ENCODE assay signal across 5 mouse cellular contexts in the genomic region with DNA sequence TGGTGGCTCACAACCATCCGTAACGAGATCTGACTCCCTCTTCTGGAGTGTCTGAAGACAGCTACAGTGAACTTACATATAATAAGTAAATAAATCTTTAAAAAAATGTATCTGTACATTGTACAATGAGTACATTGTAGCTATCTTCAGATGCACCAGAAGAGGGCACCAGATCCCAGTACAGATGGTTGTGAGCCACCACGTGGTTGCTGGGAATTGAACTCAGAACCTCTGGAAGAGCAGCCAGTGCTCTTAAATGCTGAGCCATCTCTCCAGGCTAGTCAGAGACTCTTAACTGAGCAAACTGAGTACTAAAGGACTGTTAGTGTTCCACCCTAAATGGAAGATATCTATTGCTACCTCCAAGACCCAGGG.
DNase-seq lines count a peak whose midpoint lies in the region; ATAC-seq and TF ChIP-seq lines count a peak whose summit lies in the region.
"Not testable (repeated sequence)": the region's sequence is repeated elsewhere in the genome, so short reads cannot be mapped to it uniquely, and the experiment has no call there.

No protein-coding gene starts in this region.

- POLR2A ChIA-PET in Patski (lab: Charles Lee): not testable (repeated sequence)

- WGBS in liver, embryonic 11.5 days: 72% methylated on average over 3 of the region's 3 CpGs
- 58% methylated on average over 3 of the region's 3 CpGs for WGBS in liver, postnatal 0 days (ENCODE audit: insufficient replicate concordance)

- H3K4me1 ChIP-seq in ES-Bruce4 (ENCODE audit: control insufficient read depth, insufficient read depth, low read length); liver, embryonic 11.5 days (replicated peaks; ENCODE audit: control insufficient read depth, insufficient read depth, low read length); liver, postnatal 0 days (ENCODE audit: insufficient read depth): not testable (repeated sequence)

- not testable (repeated sequence) for H3K4me3 ChIP-seq in ES-Bruce4 (ENCODE audit: low read depth, low read length); layer of hippocampus, adult 2 months; liver, embryonic 11.5 days (ENCODE audit: low read depth, low read length); liver, postnatal 0 days (ENCODE audit: low read depth, low read length)

- in situ Hi-C loops in Patski (cut with MboI; ENCODE audit: low pct_unique_long_range_greater_than_20kb): loop anchor here (5.0 kb wide), 1 partner anchor 202 kb away; no protein-coding TSS in a partner anchor

- TF ChIP-seq POLR2A in ES-Bruce4 (IDR thresholded peaks at IDR 0.05; ENCODE audit: insufficient read depth, low read length): not testable (repeated sequence)

- H3K36me3 ChIP-seq in ES-Bruce4 (ENCODE audit: control insufficient read depth, insufficient read depth, low read length, poor library complexity, severe bottlenecking); liver, embryonic 11.5 days (ENCODE audit: control insufficient read depth, insufficient read depth, low read length); liver, postnatal 0 days (replicated peaks; ENCODE audit: insufficient read depth, low read length): not testable (repeated sequence)

- H3K4me2 ChIP-seq in liver, embryonic 11.5 days; liver, postnatal 0 days (ENCODE audit: low read depth, low read length): not testable (repeated sequence)

- not testable (repeated sequence) for H3K9ac ChIP-seq in ES-Bruce4 (ENCODE audit: low read depth, poor library complexity, severe bottlenecking); liver, embryonic 11.5 days (ENCODE audit: low read depth, low read length); liver, postnatal 0 days (replicated peaks)

- ATAC-seq in Patski; liver, embryonic 11.5 days (replicated peaks; ENCODE audit: low FRiP score); liver, postnatal 0 days: not testable (repeated sequence)

- TF ChIP-seq CTCF in ES-Bruce4 (IDR thresholded peaks at IDR 0.05; ENCODE audit: low read depth, low read length) (peak; percentile 2), Patski (IDR thresholded peaks at IDR 0.05) (peak; percentile 44)
- TF ChIP-seq CTCF in layer of hippocampus, adult 2 months (conservative IDR thresholded peaks at IDR 0.05): peak; percentile 33
- TF ChIP-seq CTCF in liver, postnatal 0 days (IDR thresholded peaks at IDR 0.05; ENCODE audit: low read depth): 0 out of 2 replicates have a peak, but pooled peaks have one; percentile 9

- CTCF ChIA-PET in Patski (lab: Charles Lee): not testable (repeated sequence)

- not testable (repeated sequence) for H3K27me3 ChIP-seq in ES-Bruce4 (ENCODE audit: control insufficient read depth, insufficient read depth, low read length, poor library complexity, severe bottlenecking); liver, embryonic 11.5 days (replicated peaks; ENCODE audit: control insufficient read depth, insufficient read depth, low read length); liver, postnatal 0 days (ENCODE audit: insufficient read depth, low read length)
- peaks cover 31% of the 10 kb centered on the region for H3K27me3 ChIP-seq in Patski

- not testable (repeated sequence) for H3K9me3 ChIP-seq in ES-Bruce4 (replicated peaks; ENCODE audit: control insufficient read depth, insufficient read depth, low read length, poor library complexity, severe bottlenecking); liver, embryonic 11.5 days (ENCODE audit: control insufficient read depth, low read length); liver, postnatal 0 days (ENCODE audit: low read length)

- not testable (repeated sequence) for TF ChIP-seq EP300 in ES-Bruce4 (IDR thresholded peaks at IDR 0.05; ENCODE audit: insufficient read depth, low read depth, low read length); liver, postnatal 0 days (IDR thresholded peaks at IDR 0.05; ENCODE audit: low read depth)

- H3K27ac ChIP-seq in ES-Bruce4 (ENCODE audit: insufficient read depth, low read length); layer of hippocampus, adult 2 months; liver, postnatal 0 days (ENCODE audit: low read depth): not testable (repeated sequence)
- H3K27ac ChIP-seq in liver, embryonic 11.5 days (ENCODE audit: low read depth, low read length): peak overlapping the region; percentile 66; the same call in 1 of the 2 replicates

- not testable (repeated sequence) for DNase-seq in Patski (ENCODE audit: low read depth, low spot score); layer of hippocampus, adult 2 months (ENCODE audit: low spot score in 2 of 2); liver, embryonic 11.5 days (ENCODE audit: low spot score); liver, postnatal 0 days
